Mouse (Mus musculus): ENCODE measurements around the gene Gm49368.
"Not testable (repeated sequence)": the region's sequence is repeated elsewhere in the genome, so short reads cannot be mapped to it uniquely, and the experiment has no call there.

Gm49368 gene

GRCm38 (mm10) chr7:128132148-128132547 is 69.7 kb downstream of the Gm49368 start:
- DNase-seq = no peak

GRCm38 (mm10) chr7:128133596-128133995 is 71.1 kb downstream of the Gm49368 start:
- DNase-seq = no peak

DNA sequence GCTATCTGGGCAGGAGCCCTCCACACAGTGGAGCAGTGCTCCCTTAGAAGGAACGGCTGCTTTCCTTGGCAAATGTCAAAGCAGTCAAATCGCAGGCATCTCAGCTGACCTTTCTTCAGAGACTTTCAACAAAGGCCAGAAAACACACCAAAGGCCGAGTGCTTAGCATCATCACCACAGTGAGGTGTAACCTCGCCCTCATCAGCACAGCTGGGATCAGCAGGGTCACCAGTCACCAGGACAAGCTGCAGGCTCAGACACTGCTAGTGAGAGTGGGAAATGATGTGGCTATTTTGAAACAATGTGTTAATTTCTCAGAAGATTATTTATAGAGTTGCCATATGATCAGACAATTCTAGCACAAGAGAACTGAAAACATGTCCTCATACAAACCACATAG is 74.4 kb downstream of the Gm49368 start:
- no peak for DNase-seq

DNA sequence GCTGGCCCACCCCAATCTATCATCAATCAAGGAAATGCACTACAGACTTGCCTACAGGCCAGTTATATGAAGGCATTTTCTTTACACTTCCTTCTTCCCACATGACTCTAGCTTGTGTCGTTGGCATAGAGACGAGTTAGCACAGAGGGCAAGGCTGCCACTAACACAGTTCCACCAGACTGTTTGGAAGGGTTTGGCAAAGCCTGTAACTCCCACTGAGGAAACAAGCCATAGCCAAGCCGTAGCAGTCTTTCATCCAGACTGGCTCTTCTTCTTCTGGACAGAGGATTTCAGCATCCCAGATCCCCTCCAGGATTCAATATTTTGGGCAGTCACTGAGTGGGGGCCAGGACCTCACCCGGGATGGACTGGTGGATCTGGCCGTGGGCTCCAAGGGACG is 77.1 kb downstream of the Gm49368 start:
- no peak for DNase-seq

- no peak for DNase-seq
Observed at GRCm38 (mm10) chr7:128150970-128151369, 88.5 kb downstream of the Gm49368 start.

- no peak for DNase-seq
Observed at GRCm38 (mm10) chr7:128154076-128154475, 91.6 kb downstream of the Gm49368 start, which contains the start of gene Itgad. Gene Itgad (plus strand): TSS chr7:128154376.

GRCm38 (mm10) chr7:128154924-128155323 is 92.4 kb downstream of the Gm49368 start:
- DNase-seq = no peak

DNA sequence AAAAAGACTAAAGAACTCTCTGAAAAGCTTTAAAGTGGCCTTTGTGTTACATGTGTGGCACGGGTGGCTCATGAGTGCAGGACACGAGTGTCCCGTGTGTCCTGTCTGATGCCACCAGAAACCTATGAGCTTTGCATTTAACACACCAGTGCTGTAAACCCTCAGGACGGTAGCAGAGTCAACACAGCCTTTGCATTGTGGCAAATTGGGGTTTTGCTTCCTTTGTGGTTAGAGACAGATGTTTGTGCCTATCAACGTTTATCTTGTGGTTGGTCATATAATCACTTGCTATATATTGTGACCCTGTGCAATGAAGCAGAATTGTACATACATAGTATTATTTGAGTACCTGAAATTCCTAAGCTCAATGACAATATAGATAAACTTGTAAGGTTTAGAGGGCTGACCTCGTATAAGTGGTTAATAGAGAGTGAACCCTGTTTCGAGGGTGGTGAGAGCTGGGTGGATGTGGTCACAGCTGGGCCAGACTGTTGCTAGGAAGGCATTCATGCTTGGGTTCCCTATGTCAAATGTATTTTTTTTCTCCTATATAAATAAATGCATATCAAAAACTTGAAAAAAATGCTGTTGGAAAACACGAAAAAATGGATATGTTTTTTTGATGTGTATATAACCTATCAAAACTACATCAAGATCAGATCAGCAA is 96.3 kb downstream of the Gm49368 start:
- DNase-seq = not testable (repeated sequence)

- DNase-seq = no peak
Observed at GRCm38 (mm10) chr7:128164001-128164400, 101.5 kb downstream of the Gm49368 start.

DNA sequence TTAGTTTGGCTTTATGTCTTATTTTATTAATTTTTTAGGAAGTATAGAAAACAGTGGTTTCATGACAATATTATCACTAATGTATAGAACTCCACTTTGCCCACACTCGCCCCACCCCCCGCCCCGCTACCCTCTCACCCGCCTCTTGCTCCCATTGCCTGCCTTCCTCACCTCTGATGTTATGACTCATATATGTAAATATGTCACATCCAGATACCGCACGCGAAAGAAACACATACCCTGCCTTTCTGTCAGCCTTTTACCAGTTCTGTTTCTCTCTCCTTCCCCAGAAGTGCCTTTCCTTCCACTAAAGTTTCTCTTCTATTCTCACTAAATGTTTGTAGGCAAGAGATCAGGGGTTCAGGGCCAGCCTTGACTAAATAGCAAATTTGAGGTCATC is 103.9 kb downstream of the Gm49368 start:
- DNase-seq = no peak

DNA sequence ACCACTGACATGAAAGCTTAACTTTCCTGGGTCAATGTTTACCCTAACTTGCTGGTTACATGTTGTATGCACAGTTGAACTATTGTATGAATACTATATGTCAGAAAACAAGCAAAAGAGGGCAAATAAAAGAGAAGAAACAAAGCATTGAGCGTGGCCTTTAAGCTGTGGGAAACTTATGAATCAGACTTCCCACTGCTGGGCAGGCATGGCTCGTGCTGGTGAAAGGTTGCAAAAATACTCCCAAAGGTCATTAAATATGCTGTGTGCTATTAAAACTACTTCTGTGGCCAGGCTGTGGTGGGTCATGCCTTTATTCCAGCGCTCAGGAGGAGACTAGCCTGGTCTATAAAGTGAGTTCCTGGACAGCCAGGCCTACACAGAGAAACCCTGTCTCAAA is 107.5 kb downstream of the Gm49368 start:
- DNase-seq = no peak

Data from thymus, adult 18-20 months (tissue).